Mouse (Mus musculus) limb, embryonic 14.5 days (tissue): Measurements from ENCODE around the gene Zfp872. TPM values are rescaled to one million over a fixed set of nuclear protein-coding genes. Genes with fewer than 3 reads are reported as not detected.

Source experiments
- ATAC-seq: fragments of 200-750 bp; cut with Nextera tagmentation; 2 replicates; pipeline ENCODE4 v1.8.0; 2017; ENCODE audit warnings: low read depth, moderate number of reproducible peaks, moderate TSS enrichment; ENCODE audit not compliant: low FRiP score
- DNase-seq: peaks from one replicate; pipeline ENCODE4 v3.0.0-alpha.2; 2015; ENCODE audit warnings: low spot score
- H3K27ac ChIP-seq: fragments of 300-500 bp; sonication (generic); replicated peaks from 2 replicates; pipeline ENCODE4 v1.5.1; 2014; ENCODE audit warnings: low read depth, mild to moderate bottlenecking, low read length, moderate library complexity, mixed read lengths
- H3K27me3 ChIP-seq: fragments of 300-500 bp; sonication (generic); 2 replicates; pipeline ENCODE4 v1.6.1; 2014; ENCODE audit warnings: low read length, mixed read lengths; ENCODE audit not compliant: control insufficient read depth, insufficient read depth
- H3K36me3 ChIP-seq: fragments of 300-500 bp; sonication (generic); 2 replicates; pipeline ENCODE4 v1.6.1; 2014; ENCODE audit warnings: mild to moderate bottlenecking, low read length, moderate library complexity, mixed read lengths; ENCODE audit not compliant: control insufficient read depth, insufficient read depth
- H3K4me1 ChIP-seq: fragments of 300-500 bp; sonication (generic); 2 replicates; pipeline ENCODE4 v1.6.1; 2014; ENCODE audit warnings: antibody characterized with exemption, low read length, mixed read lengths; ENCODE audit not compliant: control insufficient read depth, insufficient read depth
- H3K4me2 ChIP-seq: fragments of 300-500 bp; sonication (generic); replicated peaks from 2 replicates; pipeline ENCODE4 v1.6.1; 2014; ENCODE audit warnings: low read depth, mild to moderate bottlenecking, low read length, moderate library complexity; ENCODE audit not compliant: severe bottlenecking
- H3K4me3 ChIP-seq: fragments of 300-500 bp; sonication (generic); replicated peaks from 2 replicates; pipeline ENCODE4 v1.5.1; 2014; ENCODE audit warnings: low read length
- H3K9ac ChIP-seq: fragments of 300-500 bp; sonication (generic); 2 replicates; pipeline ENCODE4 v1.6.1; 2014; ENCODE audit warnings: mild to moderate bottlenecking, low read depth, low read length, moderate library complexity; ENCODE audit not compliant: severe bottlenecking
- H3K9me3 ChIP-seq: fragments of 300-500 bp; sonication (generic); 2 replicates; pipeline ENCODE4 v1.6.1; 2016; ENCODE audit warnings: low read length; ENCODE audit not compliant: control insufficient read depth
- POLR2A ChIP-seq: fragments of 200-500 bp; IDR thresholded peaks from 2 replicates; pipeline ENCODE4 v1.8.0; 2012; ENCODE audit warnings: inconsistent platforms, mild to moderate bottlenecking, moderate library complexity, borderline replicate concordance; ENCODE audit not compliant: insufficient read depth, insufficient read length; ENCODE audit errors: extremely low read depth
- WGBS: fragments of 180-500 bp; shearing (Covaris S2); extraction: QIAGEN DNeasy Blood & Tissue Kit; methylation state at CpG from one replicate; pipeline ENCODE4 v1.1.7; 2014; 5-methylcytosine and 5-hydroxymethylcytosine counted together
- polyA plus RNA-seq, 2 experiments: library from polyadenylated mRNA; depleted of rRNA in 1 of 2; stranded (reverse) in 1 of 2; unstranded in 1 of 2; fragments of >200 nt; fragmentation: Nextera tagmentation in 1 of 2; extraction: Ambion mirVana in 1 of 2; gene quantifications; 2 replicates each; pipeline versions ENCODE4 v1.2.1 to v1.2.3; 2012 to 2014

The Zfp872 gene
- polyA plus RNA-seq, 2 experiments, result 0.14 to 0.51 TPM

DNA sequence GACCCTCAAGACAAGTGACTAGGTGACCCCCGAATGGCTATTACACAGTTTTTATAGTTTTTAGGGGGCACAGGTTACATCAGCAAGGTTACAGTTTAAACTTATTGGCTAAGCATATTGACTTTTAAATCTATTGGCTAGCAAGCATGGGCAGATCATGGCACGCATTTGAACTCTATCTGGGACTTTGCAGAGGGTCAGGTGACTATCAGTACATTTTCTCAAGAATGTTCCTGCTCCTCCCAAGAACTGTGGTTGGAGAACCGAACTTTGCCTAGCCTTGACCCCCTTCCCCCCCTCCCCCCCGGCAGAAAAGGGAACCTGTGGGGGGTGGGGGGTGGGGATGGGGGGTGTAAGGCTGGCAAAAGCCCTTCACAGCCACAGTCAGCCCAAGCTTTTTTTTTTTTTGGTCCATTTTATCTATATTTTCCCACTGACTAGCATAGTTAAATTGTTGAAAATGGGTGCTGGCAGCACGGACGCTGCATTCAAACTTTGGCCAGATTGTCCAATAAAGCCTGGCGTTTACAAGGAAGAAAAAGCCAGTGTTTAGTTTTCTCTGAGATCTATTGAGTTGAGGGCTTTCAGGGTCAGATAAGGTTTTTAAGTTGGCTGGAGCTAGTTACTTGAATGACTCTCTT lies 41.6 kb downstream of the Zfp872 start:
- no peak overlapping the region for H3K9ac ChIP-seq
- H3K4me1 ChIP-seq, result no peaks in the 10 kb centered on the region
- 91% methylated on average over 7 of the region's 7 CpGs for WGBS
- H3K27me3 ChIP-seq, result no peaks in the 10 kb centered on the region
- DNase-seq, result no peak
- TF ChIP-seq POLR2A, result no peak
- no peak overlapping the region for H3K4me2 ChIP-seq
- H3K36me3 ChIP-seq, result no peaks in the 10 kb centered on the region
- ATAC-seq, result no peak
- H3K9me3 ChIP-seq, result no peaks in the 10 kb centered on the region
- H3K27ac ChIP-seq, result no peak overlapping the region
- H3K4me3 ChIP-seq, result no peak overlapping the region

DNA sequence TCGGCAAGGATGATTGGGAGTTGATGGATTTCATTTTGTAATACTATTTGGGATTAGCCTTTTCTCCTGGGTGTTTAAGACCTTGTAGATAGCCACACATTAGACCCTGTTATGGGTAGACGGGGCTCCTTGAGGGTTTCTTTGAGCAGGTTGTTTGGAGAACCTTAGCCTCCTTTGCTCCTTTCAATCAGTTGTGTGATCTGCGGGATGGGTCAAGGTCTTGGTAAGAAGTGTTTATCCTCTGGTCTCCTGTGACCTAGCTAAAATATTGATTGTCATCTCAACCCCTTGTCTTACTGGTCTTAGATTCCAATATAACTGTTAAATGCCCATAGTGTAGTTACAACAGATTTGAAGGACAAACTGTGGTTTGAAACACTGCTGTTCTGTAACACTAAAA lies 42.2 kb downstream of the Zfp872 start:
- H3K4me3 ChIP-seq, result no peak overlapping the region
- H3K4me2 ChIP-seq, result no peak overlapping the region
- no peak overlapping the region for H3K27ac ChIP-seq
- H3K9me3 ChIP-seq, result no peaks in the 10 kb centered on the region
- H3K4me1 ChIP-seq, result no peaks in the 10 kb centered on the region
- DNase-seq, result no peak
- WGBS, result 89% methylated on average over 3 of the region's 3 CpGs
- no peak for ATAC-seq
- no peak overlapping the region for H3K9ac ChIP-seq
- TF ChIP-seq POLR2A, result no peak
- no peaks in the 10 kb centered on the region for H3K27me3 ChIP-seq
- peaks cover 3% of the 10 kb centered on the region; the same call in 1 of the 2 replicates for H3K36me3 ChIP-seq

DNA sequence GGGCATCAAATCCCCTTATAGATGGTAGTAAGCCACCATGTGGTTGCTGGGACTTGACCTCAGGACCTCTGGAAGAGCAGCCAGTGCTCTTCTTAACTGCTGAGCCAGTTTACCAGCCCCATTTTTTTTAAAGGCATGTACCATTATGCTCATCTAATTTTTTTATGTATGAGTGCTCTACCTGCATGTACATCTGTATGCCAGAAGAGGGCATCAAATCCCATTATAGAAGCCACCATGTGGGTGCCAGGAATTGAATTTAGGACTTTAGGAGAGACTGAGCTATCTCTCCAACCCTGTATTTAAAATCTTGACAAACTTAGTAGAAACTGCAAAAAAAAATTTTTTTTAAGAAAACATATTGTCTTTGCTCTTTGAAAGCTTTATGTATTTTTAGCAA lies 42.7 kb downstream of the Zfp872 start:
- no peak overlapping the region for H3K27ac ChIP-seq
- H3K4me3 ChIP-seq, result no peak overlapping the region
- ATAC-seq, result no peak
- peaks cover 6% of the 10 kb centered on the region; the same call in 1 of the 2 replicates for H3K36me3 ChIP-seq
- H3K27me3 ChIP-seq, result no peaks in the 10 kb centered on the region
- no peaks in the 10 kb centered on the region for H3K9me3 ChIP-seq
- H3K4me2 ChIP-seq, result no peak overlapping the region
- no peaks in the 10 kb centered on the region for H3K4me1 ChIP-seq
- no peak for TF ChIP-seq POLR2A
- no peak overlapping the region for H3K9ac ChIP-seq
- DNase-seq, result no peak

DNA sequence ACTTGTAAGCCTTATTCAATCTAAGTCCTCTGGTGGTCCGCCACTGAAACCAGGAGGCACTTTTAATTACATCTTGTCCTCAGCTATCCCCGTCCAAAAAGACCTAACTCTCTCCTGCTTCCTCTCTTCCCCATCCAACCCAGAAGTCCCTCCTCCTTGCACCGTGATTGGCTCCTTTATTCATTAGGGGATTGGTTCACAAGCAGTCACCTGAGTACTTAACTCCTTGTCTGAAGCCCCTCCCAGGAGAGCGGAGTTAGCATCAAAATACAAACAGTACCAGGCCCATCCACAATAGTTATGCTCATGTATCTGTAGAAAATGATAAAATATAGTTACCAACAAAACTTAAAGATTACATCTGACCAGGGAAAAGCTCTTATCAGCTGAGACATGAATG lies 52.1 kb downstream of the Zfp872 start:
- WGBS, result 93% methylated on average over 4 of the region's 4 CpGs
- no peak overlapping the region for H3K4me3 ChIP-seq
- H3K9ac ChIP-seq, result no peak overlapping the region
- no peak overlapping the region for H3K27ac ChIP-seq
- 0 out of 2 replicates have a peak, but pooled peaks cover 7% of the 10 kb centered on the region for H3K9me3 ChIP-seq
- peaks cover 76% of the 10 kb centered on the region for H3K36me3 ChIP-seq
- TF ChIP-seq POLR2A, result no peak
- no peak overlapping the region for H3K4me2 ChIP-seq
- H3K27me3 ChIP-seq, result no peaks in the 10 kb centered on the region
- no peak for ATAC-seq
- H3K4me1 ChIP-seq, result no peaks in the 10 kb centered on the region
- DNase-seq, result no peak

DNA sequence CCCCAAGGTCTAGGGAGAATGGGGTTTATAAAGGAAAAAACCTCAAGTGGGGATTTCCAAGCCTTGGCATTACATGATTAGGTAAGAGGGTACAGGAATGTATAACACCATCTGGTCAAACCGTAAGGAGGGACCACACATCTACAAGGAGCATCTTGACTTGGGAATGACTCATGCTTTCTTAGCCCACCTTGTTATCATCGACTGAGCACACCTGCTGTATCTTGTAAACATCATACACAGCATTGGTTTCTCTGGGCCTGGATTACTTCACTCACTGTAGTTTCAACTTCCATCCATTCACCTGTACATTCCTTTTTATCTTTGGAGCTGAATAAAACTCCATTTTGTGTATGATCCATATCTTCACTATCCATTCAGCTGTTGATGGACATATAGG lies 56.4 kb downstream of the Zfp872 start:
- no peak overlapping the region for H3K27ac ChIP-seq
- H3K9me3 ChIP-seq, result peaks cover 34% of the 10 kb centered on the region
- 89% methylated on average over 2 of the region's 2 CpGs for WGBS
- ATAC-seq (no peak), DNase-seq (no peak)
- H3K36me3 ChIP-seq, result peaks cover 74% of the 10 kb centered on the region
- no peak for TF ChIP-seq POLR2A
- no peak overlapping the region for H3K4me2 ChIP-seq
- no peaks in the 10 kb centered on the region for H3K27me3 ChIP-seq
- H3K4me3 ChIP-seq, result no peak overlapping the region
- no peak overlapping the region for H3K9ac ChIP-seq
- no peaks in the 10 kb centered on the region for H3K4me1 ChIP-seq

Other genes starting within 250 kb of the Zfp872 start
- gene Swsap1, start 232.3 kb upstream of the Zfp872 start, polyA plus RNA-seq (2012; rRNA removed), result 6.5 and 7.0 TPM in 2 replicates
- gene Swsap1, start 232.3 kb upstream of the Zfp872 start, polyA plus RNA-seq (2014; fragmentation: Nextera tagmentation; extraction: Ambion mirVana), result 12.8 TPM in 2 replicates
- gene Epor, start 224.6 kb upstream of the Zfp872 start, polyA plus RNA-seq (2012; rRNA removed), result 6.7 and 8.0 TPM in 2 replicates
- 4.1 and 5.9 TPM in 2 replicates for gene Epor, start 224.6 kb upstream of the Zfp872 start, polyA plus RNA-seq (2014; fragmentation: Nextera tagmentation; extraction: Ambion mirVana)
- gene Rgl3, start 198.6 kb upstream of the Zfp872 start, polyA plus RNA-seq (2012; rRNA removed), result 2.9 and 3.2 TPM in 2 replicates
- gene Rgl3, start 198.6 kb upstream of the Zfp872 start, polyA plus RNA-seq (2014; fragmentation: Nextera tagmentation; extraction: Ambion mirVana), result 1.1 and 1.5 TPM in 2 replicates
- gene Ccdc151, start 185.5 kb upstream of the Zfp872 start, polyA plus RNA-seq (2012; rRNA removed), result 1.2 and 1.3 TPM in 2 replicates
- gene Ccdc151, start 185.5 kb upstream of the Zfp872 start, polyA plus RNA-seq (2014; fragmentation: Nextera tagmentation; extraction: Ambion mirVana), result 0.37 and 1.2 TPM in 2 replicates
- gene Prkcsh, start 185.3 kb upstream of the Zfp872 start, polyA plus RNA-seq (2012; rRNA removed), result 156 and 188 TPM in 2 replicates
- gene Prkcsh, start 185.3 kb upstream of the Zfp872 start, polyA plus RNA-seq (2014; fragmentation: Nextera tagmentation; extraction: Ambion mirVana), result 89.0 and 103 TPM in 2 replicates
- 0.56 and 0.67 TPM in 2 replicates for gene Elavl3, start 136.1 kb upstream of the Zfp872 start, polyA plus RNA-seq (2012; rRNA removed)
- not detected in 2 replicates for gene Elavl3, start 136.1 kb upstream of the Zfp872 start, polyA plus RNA-seq (2014; fragmentation: Nextera tagmentation; extraction: Ambion mirVana)
- 0.28 TPM in 1 of 2 replicates, not detected in the other for gene Gm49318, start 116.8 kb upstream of the Zfp872 start, polyA plus RNA-seq (2012; rRNA removed)
- not detected in 2 replicates for gene Gm49318, start 116.8 kb upstream of the Zfp872 start, polyA plus RNA-seq (2014; fragmentation: Nextera tagmentation; extraction: Ambion mirVana)
- 31.2 and 33.7 TPM in 2 replicates for gene Zfp653, start 116.7 kb upstream of the Zfp872 start, polyA plus RNA-seq (2012; rRNA removed)
- gene Zfp653, start 116.7 kb upstream of the Zfp872 start, polyA plus RNA-seq (2014; fragmentation: Nextera tagmentation; extraction: Ambion mirVana), result 8.1 and 8.7 TPM in 2 replicates
- gene Ecsit, start 102.7 kb upstream of the Zfp872 start, polyA plus RNA-seq (2012; rRNA removed), result 36.3 and 37.5 TPM in 2 replicates
- 30.6 and 32.9 TPM in 2 replicates for gene Ecsit, start 102.7 kb upstream of the Zfp872 start, polyA plus RNA-seq (2014; fragmentation: Nextera tagmentation; extraction: Ambion mirVana)
- gene Cnn1, start 88.9 kb upstream of the Zfp872 start, polyA plus RNA-seq (2012; rRNA removed), result 2.3 and 3.0 TPM in 2 replicates
- gene Cnn1, start 88.9 kb upstream of the Zfp872 start, polyA plus RNA-seq (2014; fragmentation: Nextera tagmentation; extraction: Ambion mirVana), result 3.1 and 4.4 TPM in 2 replicates
- 145 and 168 TPM in 2 replicates for gene Elof1, start 70.9 kb upstream of the Zfp872 start, polyA plus RNA-seq (2012; rRNA removed)
- gene Elof1, start 70.9 kb upstream of the Zfp872 start, polyA plus RNA-seq (2014; fragmentation: Nextera tagmentation; extraction: Ambion mirVana), result 199 and 206 TPM in 2 replicates
- gene Acp5, start 52.4 kb upstream of the Zfp872 start, polyA plus RNA-seq (2012; rRNA removed), result 20.3 and 21.6 TPM in 2 replicates
- gene Acp5, start 52.4 kb upstream of the Zfp872 start, polyA plus RNA-seq (2014; fragmentation: Nextera tagmentation; extraction: Ambion mirVana), result 17.0 and 23.6 TPM in 2 replicates
- 54.5 and 62.4 TPM in 2 replicates for gene Pigyl, start 31.2 kb upstream of the Zfp872 start, polyA plus RNA-seq (2012; rRNA removed)
- gene Pigyl, start 31.2 kb upstream of the Zfp872 start, polyA plus RNA-seq (2014; fragmentation: Nextera tagmentation; extraction: Ambion mirVana), result 80.9 and 82.4 TPM in 2 replicates
- 11.2 and 13.6 TPM in 2 replicates for gene Zfp809, start 37.6 kb downstream of the Zfp872 start, polyA plus RNA-seq (2012; rRNA removed)
- 19.6 and 19.7 TPM in 2 replicates for gene Zfp809, start 37.6 kb downstream of the Zfp872 start, polyA plus RNA-seq (2014; fragmentation: Nextera tagmentation; extraction: Ambion mirVana)
- gene Zfp599, start 71.8 kb downstream of the Zfp872 start, polyA plus RNA-seq (2012; rRNA removed), result 1.9 and 2.6 TPM in 2 replicates
- 6.4 and 7.3 TPM in 2 replicates for gene Zfp599, start 71.8 kb downstream of the Zfp872 start, polyA plus RNA-seq (2014; fragmentation: Nextera tagmentation; extraction: Ambion mirVana)
- gene Zfp810, start 119.6 kb downstream of the Zfp872 start, polyA plus RNA-seq (2012; rRNA removed), result 18.9 and 21.2 TPM in 2 replicates
- gene Zfp810, start 119.6 kb downstream of the Zfp872 start, polyA plus RNA-seq (2014; fragmentation: Nextera tagmentation; extraction: Ambion mirVana), result 19.3 and 25.7 TPM in 2 replicates
- gene Anln, start 201.1 kb downstream of the Zfp872 start, polyA plus RNA-seq (2012; rRNA removed), result 26.8 and 35.4 TPM in 2 replicates
- gene Anln, start 201.1 kb downstream of the Zfp872 start, polyA plus RNA-seq (2014; fragmentation: Nextera tagmentation; extraction: Ambion mirVana), result 40.4 and 46.5 TPM in 2 replicates
- gene 9530077C05Rik, start 223.4 kb downstream of the Zfp872 start, polyA plus RNA-seq (2012; rRNA removed), result 3.6 and 3.7 TPM in 2 replicates
- gene 9530077C05Rik, start 223.4 kb downstream of the Zfp872 start, polyA plus RNA-seq (2014; fragmentation: Nextera tagmentation; extraction: Ambion mirVana), result 4.8 and 5.2 TPM in 2 replicates